Mouse (Mus musculus) CH12.LX (cell line): ENCODE measurements around the gene Etfbkmt. TPM values are rescaled to one million over a fixed set of nuclear protein-coding genes. Genes with fewer than 3 reads are reported as not detected.

ENCODE experiments used
- DNase-seq: peaks from one replicate; pipeline ENCODE4 v3.0.0-alpha.2; 2013; ENCODE audit errors: extremely low read depth
- H3K27ac ChIP-seq: 2 replicates; pipeline ENCODE4 v1.5.1; 2012; ENCODE audit warnings: low read depth, mild to moderate bottlenecking, control low read depth, moderate library complexity; ENCODE audit not compliant: insufficient read depth
- H3K27me3 ChIP-seq: replicated peaks from 2 replicates; pipeline ENCODE3; 2012; ENCODE audit warnings: inconsistent platforms
- H3K36me3 ChIP-seq, 2 experiments: replicated peaks in 1 of 2; 2 replicates each; pipeline versions ENCODE3 to v1.6.1; 2012; ENCODE audit warnings: inconsistent platforms in 1 of 2, low read length in 1 of 2, mild to moderate bottlenecking in 1 of 2, mixed read lengths in 1 of 2, moderate library complexity in 1 of 2; ENCODE audit not compliant: control insufficient read depth in 1 of 2, insufficient read depth in 1 of 2
- H3K4me1 ChIP-seq, 2 experiments: 2 replicates each; pipeline ENCODE4 v1.6.1; 2012; ENCODE audit warnings: inconsistent platforms in 1 of 2, moderate library complexity in 1 of 2; ENCODE audit not compliant: insufficient read depth in 2 of 2, control insufficient read depth in 1 of 2
- H3K4me2 ChIP-seq: 2 replicates; pipeline ENCODE4 v1.6.1; 2012; ENCODE audit warnings: low read depth, mild to moderate bottlenecking, control low read depth; ENCODE audit not compliant: poor library complexity, insufficient read depth, severe bottlenecking
- H3K4me3 ChIP-seq, 3 experiments: fragments of 150-350 bp in 1 of 3; sonication (generic) in 1 of 3; replicated peaks in 1 of 3; 2 replicates each; pipeline versions ENCODE3 to v1.5.1; 2011 to 2012; ENCODE audit warnings: low read depth in 2 of 3, low read length in 2 of 3, mild to moderate bottlenecking in 2 of 3, moderate library complexity in 2 of 3, control low read depth in 1 of 3, improper control_type of control experiment in 1 of 3, inconsistent platforms in 1 of 3, mixed read lengths in 1 of 3; ENCODE audit not compliant: poor library complexity in 1 of 3
- H3K79me2 ChIP-seq: replicated peaks from 2 replicates; pipeline ENCODE4 v1.6.1; 2012; ENCODE audit warnings: mild to moderate bottlenecking, moderate library complexity; ENCODE audit not compliant: control insufficient read depth, poor library complexity, insufficient read depth, severe bottlenecking; ENCODE audit errors: extremely low read depth
- H3K9ac ChIP-seq: 2 replicates; pipeline ENCODE4 v1.6.1; 2012; ENCODE audit warnings: low read depth, mild to moderate bottlenecking, control low read depth, moderate library complexity; ENCODE audit not compliant: insufficient read depth
- H3K9me3 ChIP-seq: replicated peaks from 2 replicates; pipeline ENCODE3; 2012; ENCODE audit warnings: low read length, inconsistent platforms, mixed read lengths
- CHD1 ChIP-seq: IDR thresholded peaks from 2 replicates; pipeline ENCODE4 v1.6.1; 2012; ENCODE audit warnings: low read depth, low read length, improper control_type of control experiment, inconsistent platforms
- E2F4 ChIP-seq: IDR thresholded peaks from 2 replicates; pipeline ENCODE4 v1.6.1; 2011; ENCODE audit warnings: low read depth, low read length, improper control_type of control experiment; ENCODE audit not compliant: insufficient replicate concordance
- EP300 ChIP-seq: IDR thresholded peaks from 2 replicates; pipeline ENCODE4 v1.6.1; 2011; ENCODE audit warnings: low read length, improper control_type of control experiment
- GABPA ChIP-seq: IDR thresholded peaks from 2 replicates; pipeline ENCODE4 v1.6.1; 2012; ENCODE audit warnings: low read depth, low read length, improper control_type of control experiment, inconsistent platforms; ENCODE audit not compliant: insufficient replicate concordance
- JUN ChIP-seq: IDR thresholded peaks from 2 replicates; pipeline ENCODE4 v1.6.1; 2011; ENCODE audit warnings: low read depth, mild to moderate bottlenecking, low read length, improper control_type of control experiment, moderate library complexity; ENCODE audit not compliant: insufficient read depth
- JUND ChIP-seq: conservative IDR thresholded peaks from 2 replicates; pipeline ENCODE4 v1.6.1; 2011; ENCODE audit warnings: low read depth, low read length, improper control_type of control experiment
- KAT2A ChIP-seq: IDR thresholded peaks from 2 replicates; pipeline ENCODE4 v1.6.1; 2012; ENCODE audit warnings: low read length, improper control_type of control experiment, inconsistent platforms; ENCODE audit not compliant: insufficient replicate concordance
- MAX ChIP-seq: IDR thresholded peaks from 2 replicates; pipeline ENCODE4 v1.6.1; 2011; ENCODE audit warnings: low read length, improper control_type of control experiment
- MAZ ChIP-seq: IDR thresholded peaks from 2 replicates; pipeline ENCODE4 v1.6.1; 2012; ENCODE audit warnings: low read depth, mild to moderate bottlenecking, inconsistent platforms, low read length, improper control_type of control experiment, moderate library complexity
- MXI1 ChIP-seq: IDR thresholded peaks from 2 replicates; pipeline ENCODE4 v1.6.1; 2011; ENCODE audit warnings: mild to moderate bottlenecking, low read depth, low read length, improper control_type of control experiment
- MYC ChIP-seq: IDR thresholded peaks from 2 replicates; pipeline ENCODE4 v1.6.1; 2011; ENCODE audit warnings: low read depth, mild to moderate bottlenecking, improper control_type of control experiment, low read length
- NELFE ChIP-seq: IDR thresholded peaks from 2 replicates; pipeline ENCODE4 v1.6.1; 2011; ENCODE audit warnings: low read depth, low read length, improper control_type of control experiment
- PAX5 ChIP-seq: IDR thresholded peaks from 2 replicates; pipeline ENCODE4 v1.6.1; 2012; ENCODE audit warnings: low read length, inconsistent platforms, mixed read lengths
- POLR2AphosphoS2 ChIP-seq: IDR thresholded peaks from 2 replicates; pipeline ENCODE4 v1.6.1; 2011; ENCODE audit warnings: low read depth, low read length, improper control_type of control experiment
- RAD21 ChIP-seq: IDR thresholded peaks from 2 replicates; pipeline ENCODE4 v1.6.1; 2011; ENCODE audit warnings: low read depth, mild to moderate bottlenecking, low read length, improper control_type of control experiment, moderate library complexity
- RCOR1 ChIP-seq: conservative IDR thresholded peaks from 2 replicates; pipeline ENCODE4 v1.6.1; 2012; ENCODE audit warnings: low read depth, mild to moderate bottlenecking, inconsistent platforms, low read length, improper control_type of control experiment
- TBP ChIP-seq: conservative IDR thresholded peaks from 2 replicates; pipeline ENCODE4 v1.6.1; 2011; ENCODE audit warnings: low read depth, low read length, improper control_type of control experiment
- ZMIZ1 ChIP-seq: IDR thresholded peaks from 2 replicates; pipeline ENCODE4 v1.6.1; 2012; ENCODE audit warnings: low read depth, mild to moderate bottlenecking, inconsistent platforms, low read length, improper control_type of control experiment
- ZNF384 ChIP-seq: IDR thresholded peaks from 2 replicates; pipeline ENCODE4 v1.6.1; 2012; ENCODE audit warnings: low read depth, low read length, improper control_type of control experiment, inconsistent platforms
- dilution Hi-C: fragments of 300-500 bp; cut with MboI; formaldehyde crosslinking; loops from 2 replicates; pipeline ENCODE4 v1.14.3; 2020; ENCODE audit warnings: low sequenced_read_pairs; ENCODE audit not compliant: extremely low pct_unique_long_range_greater_than_20kb, extremely low pct_ligation_motif_present
- in situ Hi-C: fragments of 300-500 bp; cut with MboI; formaldehyde crosslinking; loops from 3 replicates; pipeline ENCODE4 v1.14.3; 2019; ENCODE audit warnings: low sequenced_read_pairs, low pct_ligation_motif_present, low pct_unique_long_range_greater_than_20kb, mixed read lengths
- polyA plus RNA-seq: library from polyadenylated mRNA; unstranded; fragments of >175 nt; gene quantifications from 2 replicates; pipeline ENCODE4 v1.2.1, GENCODE M21; 2012; ENCODE audit warnings: low read depth; ENCODE audit not compliant: insufficient read length
- total RNA-seq, 2 experiments: library from RNA; depleted of rRNA; stranded (reverse); fragments of 300-350 nt in 1 of 2; fragments of >200 nt in 1 of 2; gene quantifications; 2 replicates each; pipeline ENCODE4 v1.2.3; 2012 to 2014

Etfbkmt gene
- total and polyA plus RNA-seq, 3 experiments: 7.8 to 17.3 (median 9.3) TPM

- H3K9me3 ChIP-seq: peaks cover 3% of the 10 kb centered on the region
- H3K27me3 ChIP-seq: peaks cover 30% of the 10 kb centered on the region
- peak overlapping the region in 1 of 3 experiments; percentile 2 for H3K4me3 ChIP-seq
- no peak overlapping the region for H3K9ac ChIP-seq
- peaks cover 0 to 31% of the 10 kb centered on the region in 2 experiments; a peak in 2 of 4 replicates for H3K4me1 ChIP-seq
- no peaks in the 10 kb centered on the region for H3K36me3 ChIP-seq
- TF ChIP-seq ZNF384 (no peak), MAX (no peak), TBP (no peak), GABPA (no peak), MAZ (no peak), EP300 (no peak), E2F4 (no peak), POLR2AphosphoS2 (no peak), RCOR1 (no peak), PAX5 (no peak), JUN (no peak), ZMIZ1 (no peak), MYC (no peak), RAD21 (no peak), JUND (no peak), CHD1 (no peak), MXI1 (no peak), KAT2A (no peak)
- TF ChIP-seq, all 38 proteins: peak for 0
- DNase-seq: no peak
- H3K79me2 ChIP-seq: peaks cover 23% of the 10 kb centered on the region; the same call in 1 of the 2 replicates
- H3K4me2 ChIP-seq: no peak overlapping the region
- dilution Hi-C loops (no loop called here), in situ Hi-C loops (no loop called here)
- no peak overlapping the region for H3K27ac ChIP-seq
Observed at GRCm38 (mm10) chr6:149098993-149099392, 40.7 kb upstream of the Etfbkmt start.

- DNase-seq: no peak
- H3K27me3 ChIP-seq: peaks cover 30% of the 10 kb centered on the region
- peaks cover 3% of the 10 kb centered on the region for H3K9me3 ChIP-seq
- H3K4me1 ChIP-seq: peaks cover 0 to 18% of the 10 kb centered on the region in 2 experiments; a peak in 2 of 4 replicates
- in situ Hi-C loops (loop anchor here (25.0 kb wide), 1 partner anchor 163 kb away; the partner anchor contains the start of gene Sinhcaf), dilution Hi-C loops (no loop called here)
- H3K36me3 ChIP-seq: no peaks in the 10 kb centered on the region
- H3K9ac ChIP-seq: peak overlapping the region; percentile 57
- H3K27ac ChIP-seq: no peak overlapping the region; the same call in 1 of the 2 replicates
- H3K79me2 ChIP-seq: peaks cover 22% of the 10 kb centered on the region; the same call in 1 of the 2 replicates
- peak overlapping the region; percentile 72 to 77 (median 75) for H3K4me3 ChIP-seq
- H3K4me2 ChIP-seq: peak overlapping the region; percentile 21; the same call in 1 of the 2 replicates
- TF ChIP-seq ZMIZ1 (no peak), MXI1 (peak; percentile 51), E2F4 (no peak), NELFE (no peak), RAD21 (no peak), ZNF384 (peak; percentile 82), RCOR1 (no peak)
Observed at GRCm38 (mm10) chr6:149100174-149101075, 39.2 kb upstream of the Etfbkmt start.
